Mouse (Mus musculus) C3H10T1/2 (cell line): Measurements from ENCODE around the gene Dab1. TPM values are rescaled to one million over a fixed set of nuclear protein-coding genes. Genes with fewer than 3 reads are reported as not detected.

ENCODE experiments used
- polyA plus RNA-seq, 2 experiments: library from polyadenylated mRNA; unstranded; fragments of >200 nt; fragmentation: generic; extraction: Trizol; gene quantifications; one replicate each; pipeline ENCODE4 v1.2.1; 2012; ENCODE audit warnings: missing spikeins in 2 of 2

Dab1 gene
- polyA plus RNA-seq, result not detected

GRCm38 (mm10) chr4:103619321-103619945 is at the start of gene Dab1:
Gene Dab1 (plus strand): TSS chr4:103619359.

GRCm38 (mm10) chr4:104766065-104766464 is 1146.9 kb downstream of the Dab1 start, which contains the start of gene C8b:
Gene C8b (plus strand): TSS chr4:104766317.

